ENCODE assay signal across 29 mouse cellular contexts in genomic region chr2:47832493-47832892, GRCm38 (mm10).
DNase-seq lines count a peak whose midpoint lies in the region; ATAC-seq lines count a peak whose summit lies in the region.
"Had no signal": no experiment of that assay in that cellular context is flagged by ENCODE, and none has a peak within 500 bp of the region (broad histone marks: within the 10 kb centered on the region; RNA-seq: fewer than 3 reads in every experiment).

No protein-coding gene starts in this region.

- no peaks in the 10 kb centered on the region for H3K27me3 ChIP-seq in forebrain, embryonic 14.5 days (replicated peaks; ENCODE audit: control insufficient read depth, insufficient read depth, low read length)
- peaks cover 7% of the 10 kb centered on the region; the same call in 1 of the 2 replicates for H3K27me3 ChIP-seq in forebrain, embryonic 12.5 days
- no peaks in the 10 kb centered on the region for H3K27me3 ChIP-seq in hindbrain, embryonic 14.5 days (ENCODE audit: control insufficient read depth, insufficient read depth, low read length)
- no peaks in the 10 kb centered on the region for H3K27me3 ChIP-seq in hindbrain, embryonic 16.5 days (replicated peaks; ENCODE audit: control insufficient read depth, insufficient read depth, low read length)
- H3K27me3 ChIP-seq in forebrain, embryonic 16.5 days (replicated peaks; ENCODE audit: control insufficient read depth, insufficient read depth, low read length) = 0 out of 2 replicates have a peak, but pooled peaks cover 2% of the 10 kb centered on the region
- H3K27me3 ChIP-seq: CH12.LX; embryonic facial prominence, embryonic 13.5 days; Patski had no signal

- DNase-seq in forebrain, embryonic 14.5 days (ENCODE audit: low spot score) = peak; percentile 49
- DNase-seq in hindbrain, embryonic 14.5 days (ENCODE audit: low spot score) = no peak
- no peak for DNase-seq in adrenal gland, adult 8-10 months
- DNase-seq: adrenal gland, postnatal 14 days; B cell, adult 2 months; cerebellum, adult 11-12 months; cerebellum, adult 8-10 months; cerebellum, postnatal 10 days; cerebellum, postnatal 36 days; embryo, embryonic 11 days; gastrocnemius, adult 2 months; gastrocnemius, postnatal 14 days; heart, adult 11 months; heart, postnatal 36 days; kidney, adult 18-20 months; kidney, adult 9 months had no signal

- WGBS in forebrain, embryonic 14.5 days = 64% methylated on average over 1 of the region's 1 CpGs
- WGBS in forebrain, embryonic 12.5 days = 89% methylated on average over 1 of the region's 1 CpGs
- 89% methylated on average over 1 of the region's 1 CpGs for WGBS in hindbrain, embryonic 14.5 days
- WGBS in hindbrain, embryonic 16.5 days = 90% methylated on average over 1 of the region's 1 CpGs
- WGBS in forebrain, embryonic 16.5 days = 66% methylated on average over 1 of the region's 1 CpGs

- no peaks in the 10 kb centered on the region for H3K4me1 ChIP-seq in forebrain, embryonic 14.5 days (ENCODE audit: control insufficient read depth, insufficient read depth, low read length)
- H3K4me1 ChIP-seq in forebrain, embryonic 12.5 days = no peaks in the 10 kb centered on the region
- no peaks in the 10 kb centered on the region; the same call in 1 of the 2 replicates for H3K4me1 ChIP-seq in hindbrain, embryonic 14.5 days (replicated peaks; ENCODE audit: control insufficient read depth, insufficient read depth, low read length)
- no peaks in the 10 kb centered on the region for H3K4me1 ChIP-seq in hindbrain, embryonic 16.5 days (ENCODE audit: control insufficient read depth, insufficient read depth, low read depth, low read length)
- peaks cover 4% of the 10 kb centered on the region for H3K4me1 ChIP-seq in forebrain, embryonic 16.5 days (replicated peaks; ENCODE audit: control insufficient read depth, insufficient read depth, low read length)
- H3K4me1 ChIP-seq: embryonic facial prominence, embryonic 10.5 days; embryonic facial prominence, embryonic 13.5 days had no signal

- no peak overlapping the region for H3K27ac ChIP-seq in forebrain, embryonic 14.5 days (ENCODE audit: low read depth, low read length)
- no peak overlapping the region for H3K27ac ChIP-seq in forebrain, embryonic 12.5 days
- H3K27ac ChIP-seq in hindbrain, embryonic 14.5 days = peak overlapping the region; percentile 20; the same call in 1 of the 2 replicates
- H3K27ac ChIP-seq in hindbrain, embryonic 16.5 days (ENCODE audit: low read depth, low read length) = no peak overlapping the region
- H3K27ac ChIP-seq in forebrain, embryonic 16.5 days (ENCODE audit: low read length) = no peak overlapping the region
- H3K27ac ChIP-seq: embryonic facial prominence, embryonic 10.5 days; embryonic facial prominence, embryonic 13.5 days; gastrocnemius, adult 2 months; hindbrain, postnatal 0 days had no signal

- no peaks in the 10 kb centered on the region for H3K36me3 ChIP-seq in forebrain, embryonic 14.5 days (ENCODE audit: control insufficient read depth, insufficient read depth, low read length)
- no peaks in the 10 kb centered on the region for H3K36me3 ChIP-seq in forebrain, embryonic 12.5 days (replicated peaks)
- no peaks in the 10 kb centered on the region for H3K36me3 ChIP-seq in hindbrain, embryonic 14.5 days (replicated peaks; ENCODE audit: control insufficient read depth, insufficient read depth)
- no peaks in the 10 kb centered on the region for H3K36me3 ChIP-seq in hindbrain, embryonic 16.5 days (ENCODE audit: control insufficient read depth, insufficient read depth, low read length)
- H3K36me3 ChIP-seq in forebrain, embryonic 16.5 days (ENCODE audit: control insufficient read depth, insufficient read depth) = no peaks in the 10 kb centered on the region
- H3K36me3 ChIP-seq: embryonic facial prominence, embryonic 10.5 days; embryonic facial prominence, embryonic 13.5 days; G1E had no signal

- peak; percentile 35; the same call in 1 of the 2 replicates for ATAC-seq in forebrain, embryonic 14.5 days
- ATAC-seq in forebrain, embryonic 12.5 days (ENCODE audit: low FRiP score) = no peak
- no peak for ATAC-seq in hindbrain, embryonic 14.5 days (ENCODE audit: low FRiP score)
- no peak for ATAC-seq in hindbrain, embryonic 16.5 days
- ATAC-seq in forebrain, embryonic 16.5 days = peak; percentile 42
- ATAC-seq: hindbrain, postnatal 0 days; inflammation-experienced regulatory T-cells, adult 6 months; intestine, embryonic 16.5 days; Patski had no signal

- H3K4me2 ChIP-seq in forebrain, embryonic 14.5 days (ENCODE audit: low read length) = no peak overlapping the region
- no peak overlapping the region for H3K4me2 ChIP-seq in forebrain, embryonic 12.5 days
- H3K4me2 ChIP-seq in hindbrain, embryonic 14.5 days (replicated peaks) = no peak overlapping the region
- no peak overlapping the region for H3K4me2 ChIP-seq in hindbrain, embryonic 16.5 days (ENCODE audit: low read length)
- no peak overlapping the region for H3K4me2 ChIP-seq in forebrain, embryonic 16.5 days (ENCODE audit: low read length)
- H3K4me2 ChIP-seq: embryonic facial prominence, embryonic 13.5 days; heart, embryonic 11.5 days had no signal

- no peaks in the 10 kb centered on the region for H3K9me3 ChIP-seq in forebrain, embryonic 14.5 days (replicated peaks; ENCODE audit: control insufficient read depth, low read length)
- no peaks in the 10 kb centered on the region for H3K9me3 ChIP-seq in forebrain, embryonic 12.5 days
- no peaks in the 10 kb centered on the region for H3K9me3 ChIP-seq in hindbrain, embryonic 14.5 days (ENCODE audit: control insufficient read depth, low read length)
- no peaks in the 10 kb centered on the region for H3K9me3 ChIP-seq in hindbrain, embryonic 16.5 days (ENCODE audit: control insufficient read depth, low read length)
- H3K9me3 ChIP-seq in forebrain, embryonic 16.5 days (ENCODE audit: control insufficient read depth, low read length) = no peaks in the 10 kb centered on the region
- H3K9me3 ChIP-seq: embryonic facial prominence, embryonic 10.5 days; embryonic facial prominence, embryonic 13.5 days; G1E had no signal

- H3K4me3 ChIP-seq in forebrain, embryonic 14.5 days (ENCODE audit: low read depth, low read length) = no peak overlapping the region
- no peak overlapping the region for H3K4me3 ChIP-seq in forebrain, embryonic 12.5 days (replicated peaks)
- H3K4me3 ChIP-seq in hindbrain, embryonic 14.5 days (replicated peaks; ENCODE audit: low read length) = no peak overlapping the region
- H3K4me3 ChIP-seq in hindbrain, embryonic 16.5 days (ENCODE audit: low read length) = no peak overlapping the region
- no peak overlapping the region for H3K4me3 ChIP-seq in forebrain, embryonic 16.5 days (replicated peaks; ENCODE audit: low read length)
- H3K4me3 ChIP-seq: embryonic facial prominence, embryonic 10.5 days; embryonic facial prominence, embryonic 13.5 days; erythroblast, embryonic 14.5 days; gastrocnemius, adult 2 months had no signal

- H3K9ac ChIP-seq in forebrain, embryonic 14.5 days (ENCODE audit: low read length) = no peak overlapping the region
- no peak overlapping the region for H3K9ac ChIP-seq in forebrain, embryonic 12.5 days
- H3K9ac ChIP-seq in hindbrain, embryonic 14.5 days = no peak overlapping the region
- no peak overlapping the region for H3K9ac ChIP-seq in hindbrain, embryonic 16.5 days (ENCODE audit: low read depth, low read length)
- H3K9ac ChIP-seq in forebrain, embryonic 16.5 days (replicated peaks; ENCODE audit: low read depth, low read length) = no peak overlapping the region
- H3K9ac ChIP-seq: embryonic facial prominence, embryonic 13.5 days had no signal

Comparison
In these comparisons a context has a peak if more than half of its experiments do, and no peak if none do; other contexts are left out.
1. ATAC-seq: peak in forebrain, embryonic 14.5 days (single experiment) and forebrain, embryonic 16.5 days (single experiment); none in forebrain, embryonic 12.5 days (single experiment), hindbrain, embryonic 14.5 days (single experiment) and hindbrain, embryonic 16.5 days (single experiment).